Mouse (Mus musculus) gastrocnemius, postnatal 14 days (tissue): ENCODE measurements around the gene H1fx. TPM values are rescaled to one million over a fixed set of nuclear protein-coding genes. Genes with fewer than 3 reads are reported as not detected.
A peak's percentile ranks its signal among the peaks of the same experiment; 100 is the strongest.
"Not testable (repeated sequence)": the region's sequence is repeated elsewhere in the genome, so short reads cannot be mapped to it uniquely, and the experiment has no call there.

ENCODE experiments used
- DNase-seq: peaks from one replicate; pipeline ENCODE4 v3.0.0; 2021; ENCODE audit warnings: mixed read lengths
- intact Hi-C: fragments of 180-260 bp; cut with DNase I; formaldehyde crosslinking; loops from one replicate; pipeline ENCODE4 v1.15.1; 2025; ENCODE audit warnings: low total_unique reads
- long read RNA-seq, 2 experiments: library from polyadenylated mRNA; stranded (forward); transcript quantifications; one replicate each; pipeline ENCODE4 v2.0.0; 2021
- total RNA-seq, 2 experiments: library from RNA; stranded (reverse); gene quantifications; 2 replicates each; pipeline ENCODE4 v1.2.3; 2021

H1fx gene
- total RNA-seq = 1 to 10 TPM; 7.4 to 7.8 TPM
- long read RNA-seq, experiment 1, partial matches to known transcripts = 0 of 3 reads
- long read RNA-seq, experiment 1, other reads (novel, unspliced or antisense) = 0 of 3 reads
- long read RNA-seq, experiment 2, partial matches to known transcripts = 0 of 1 reads
- long read RNA-seq, experiment 2, other reads (novel, unspliced or antisense) = 0 of 1 reads

- peak; percentile 79 for DNase-seq
- intact Hi-C loops = no loop called here
These were observed at the start of gene H1fx for GRCm38 (mm10) chr6:87981547-87982256. H1fx (minus strand) TSS chr6:87981637.

- intact Hi-C loops = no loop called here
- DNase-seq = no peak
These were observed 49.0 kb upstream of the H1fx start for GRCm38 (mm10) chr6:88030432-88030831.

- intact Hi-C loops = no loop called here
- no peak for DNase-seq
These were observed 46.0 kb upstream of the H1fx start for GRCm38 (mm10) chr6:88027390-88027789.

- intact Hi-C loops = no loop called here
- no peak for DNase-seq
These were observed 42.0 kb upstream of the H1fx start for GRCm38 (mm10) chr6:88023316-88023890.

GRCm38 (mm10) chr6:88019154-88019553 lies 37.7 kb upstream of the H1fx start:
- intact Hi-C loops = no loop called here
- no peak for DNase-seq

GRCm38 (mm10) chr6:88017821-88018220 lies 36.4 kb upstream of the H1fx start:
- no peak for DNase-seq
- intact Hi-C loops = no loop called here

GRCm38 (mm10) chr6:88015797-88016196 lies 34.4 kb upstream of the H1fx start:
- intact Hi-C loops = no loop called here
- no peak for DNase-seq

GRCm38 (mm10) chr6:88013456-88013855 lies 32.0 kb upstream of the H1fx start:
- DNase-seq = no peak
- intact Hi-C loops = loop anchor here (5.0 kb wide), 1 partner anchor 69 kb away; the partner anchor contains the start of gene Rpn1

- intact Hi-C loops = loop anchor here (5.0 kb wide), 1 partner anchor 70 kb away; the partner anchor contains the start of gene Rpn1
- no peak for DNase-seq
These were observed 31.2 kb upstream of the H1fx start for GRCm38 (mm10) chr6:88012601-88013000.

- intact Hi-C loops = loop anchor here (5.0 kb wide), 1 partner anchor 71 kb away; the partner anchor contains the start of gene Rpn1
- DNase-seq = not testable (repeated sequence)
These were observed 29.7 kb upstream of the H1fx start for GRCm38 (mm10) chr6:88011106-88011505.

GRCm38 (mm10) chr6:88009209-88009608 lies 27.8 kb upstream of the H1fx start:
- intact Hi-C loops = loop anchor here (10.0 kb wide), 1 partner anchor 96 kb away; no protein-coding TSS in a partner anchor
- DNase-seq = no peak

- intact Hi-C loops = loop anchor here (10.0 kb wide), 1 partner anchor 100 kb away; no protein-coding TSS in a partner anchor
- DNase-seq = not testable (repeated sequence)
These were observed 23.3 kb upstream of the H1fx start for GRCm38 (mm10) chr6:88004773-88005172.

GRCm38 (mm10) chr6:88003439-88003838 lies 22.0 kb upstream of the H1fx start:
- intact Hi-C loops = loop anchor here (10.0 kb wide), 1 partner anchor 101 kb away; no protein-coding TSS in a partner anchor
- DNase-seq = no peak

GRCm38 (mm10) chr6:87998358-87998757 lies 16.9 kb upstream of the H1fx start:
- intact Hi-C loops = no loop called here
- no peak for DNase-seq

- DNase-seq = peak; percentile 77
- intact Hi-C loops = no loop called here
These were observed 16.3 kb upstream of the H1fx start for GRCm38 (mm10) chr6:87997706-87998265.

- intact Hi-C loops = no loop called here
- no peak for DNase-seq
These were observed 15.2 kb upstream of the H1fx start for GRCm38 (mm10) chr6:87996606-87997005.

GRCm38 (mm10) chr6:87995519-87995918 lies 14.1 kb upstream of the H1fx start:
- DNase-seq = no peak
- intact Hi-C loops = no loop called here

GRCm38 (mm10) chr6:87993790-87994571 lies 12.5 kb upstream of the H1fx start:
- peak; percentile 24 for DNase-seq
- intact Hi-C loops = loop anchor here (5.0 kb wide), 1 partner anchor 87 kb away; no protein-coding TSS in a partner anchor

- DNase-seq = no peak
- intact Hi-C loops = loop anchor here (5.0 kb wide), 1 partner anchor 85 kb away; no protein-coding TSS in a partner anchor
These were observed 11.3 kb upstream of the H1fx start for GRCm38 (mm10) chr6:87992733-87993132.
